Mouse (Mus musculus): ENCODE data around the gene Idi1. TPM values are rescaled to one million over a fixed set of nuclear protein-coding genes. Genes with fewer than 3 reads are reported as not detected.
"Not testable (repeated sequence)": the region's sequence is repeated elsewhere in the genome, so short reads cannot be mapped to it uniquely, and the experiment has no call there.

The Idi1 gene
- polyA plus RNA-seq, 1 experiment, result 7.9 TPM

DNA sequence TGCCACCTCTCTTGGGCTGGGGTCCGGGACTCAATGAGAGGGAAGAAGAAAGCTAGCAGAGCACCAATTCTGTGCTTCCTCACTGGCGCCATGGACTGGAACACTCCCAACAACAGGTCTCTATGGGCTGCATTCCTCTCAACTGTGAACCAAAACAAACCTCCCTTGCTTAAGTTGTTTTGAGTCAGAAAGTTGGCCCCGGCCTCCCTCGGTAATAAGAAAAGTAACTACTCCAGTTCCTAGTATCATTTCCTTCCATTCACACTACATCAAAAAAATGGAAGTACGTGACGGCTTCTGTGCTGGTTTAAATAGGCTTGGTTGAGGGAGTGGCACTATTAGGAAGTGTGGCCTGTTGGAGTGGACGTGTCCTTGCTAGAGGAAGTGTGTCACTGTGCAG, 18.7 kb upstream of the Idi1 start:
- Histone ChIP-seq H3K4me1 (ENCODE audit: control insufficient read depth, insufficient read depth, insufficient read length, low read length) (no peaks in the 10 kb centered on the region), H3K36me3 (ENCODE audit: control insufficient read depth, insufficient read depth, low read length) (0 out of 2 replicates have a peak, but pooled peaks cover 1% of the 10 kb centered on the region), H3K27ac (ENCODE audit: insufficient read depth, low read depth, low read length) (0 out of 2 replicates have a peak overlapping the region, but pooled peaks have one; percentile 8), H3K27me3 (ENCODE audit: control insufficient read depth, insufficient read depth, low read length) (no peaks in the 10 kb centered on the region), H3K4me3 (ENCODE audit: low read depth, low read length) (no peak overlapping the region)
- TF ChIP-seq CTCF (IDR thresholded peaks at IDR 0.05; ENCODE audit: extremely low read depth, insufficient read length, insufficient replicate concordance, low read depth, low read length) (no peak), POLR2A (IDR thresholded peaks at IDR 0.05; ENCODE audit: low read depth, low read length) (no peak)
- WGBS, result 83% methylated on average over 7 of the region's 7 CpGs

DNA sequence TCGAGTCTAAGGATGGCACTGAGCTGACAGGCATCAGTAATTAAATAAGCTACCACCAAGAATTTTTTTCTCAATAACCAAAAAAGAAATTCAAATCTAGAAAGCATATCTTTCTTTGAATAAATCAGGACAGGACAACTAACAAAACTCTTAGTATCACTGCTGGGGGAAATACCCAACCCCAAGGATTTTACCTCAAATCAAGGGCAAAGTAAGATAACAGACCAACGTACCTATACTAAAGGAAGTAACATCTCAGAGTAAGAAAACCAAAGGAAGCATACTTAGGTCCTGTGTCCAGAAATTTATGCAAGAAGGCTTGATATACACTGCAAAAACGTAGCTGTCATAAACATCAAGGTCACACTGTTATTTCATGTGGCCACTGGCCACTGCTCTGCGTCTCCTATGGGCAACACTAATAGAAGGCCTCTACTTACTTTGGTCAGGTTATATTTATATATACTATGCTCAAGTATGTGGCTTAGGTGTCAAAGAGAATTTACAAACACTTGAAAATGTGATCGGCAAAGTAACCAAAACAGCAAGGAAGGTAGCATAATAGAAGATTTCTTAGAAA, 15.6 kb upstream of the Idi1 start:
- Histone ChIP-seq H3K36me3 (ENCODE audit: control insufficient read depth, insufficient read depth, low read length) (0 out of 2 replicates have a peak, but pooled peaks cover 1% of the 10 kb centered on the region), H3K4me1 (ENCODE audit: control insufficient read depth, insufficient read depth, insufficient read length, low read length) (no peaks in the 10 kb centered on the region), H3K4me3 (ENCODE audit: low read depth, low read length) (no peak overlapping the region), H3K27ac (ENCODE audit: insufficient read depth, low read depth, low read length) (no peak overlapping the region), H3K27me3 (ENCODE audit: control insufficient read depth, insufficient read depth, low read length) (no peaks in the 10 kb centered on the region)
- WGBS, result 43% methylated on average over 5 of the region's 5 CpGs
- TF ChIP-seq POLR2A (IDR thresholded peaks at IDR 0.05; ENCODE audit: low read depth, low read length) (no peak), CTCF (IDR thresholded peaks at IDR 0.05; ENCODE audit: extremely low read depth, insufficient read length, insufficient replicate concordance, low read depth, low read length) (no peak)

DNA sequence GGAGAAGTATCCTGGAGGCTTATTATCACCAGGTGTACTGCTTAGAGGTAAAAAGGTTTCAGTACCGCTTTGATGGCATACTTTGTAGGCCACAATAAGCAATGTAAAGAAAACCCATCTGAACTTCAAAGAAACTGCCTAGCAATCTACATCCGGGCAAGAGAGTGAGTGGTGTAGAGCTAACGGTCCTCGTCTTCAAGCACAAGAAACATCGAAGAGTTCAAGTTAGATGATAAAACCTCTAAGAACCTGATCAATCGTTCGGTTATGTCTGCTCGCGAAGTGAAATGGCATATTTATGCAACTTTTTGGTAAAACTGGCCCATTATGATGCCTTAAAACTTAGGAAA, 15.2 kb upstream of the Idi1 start:
- TF ChIP-seq CTCF (IDR thresholded peaks at IDR 0.05; ENCODE audit: extremely low read depth, insufficient read length, insufficient replicate concordance, low read depth, low read length) (no peak), POLR2A (IDR thresholded peaks at IDR 0.05; ENCODE audit: low read depth, low read length) (no peak)
- H3K27ac ChIP-seq (ENCODE audit: insufficient read depth, low read depth, low read length), result peak overlapping the region; percentile 99; the same call in 1 of the 2 replicates
- H3K27me3 ChIP-seq (ENCODE audit: control insufficient read depth, insufficient read depth, low read length), result no peaks in the 10 kb centered on the region
- 0 out of 2 replicates have a peak, but pooled peaks cover 1% of the 10 kb centered on the region for H3K36me3 ChIP-seq (ENCODE audit: control insufficient read depth, insufficient read depth, low read length)
- H3K4me3 ChIP-seq (ENCODE audit: low read depth, low read length), result peak overlapping the region; percentile 90
- WGBS, result 2% methylated on average over 9 of the region's 9 CpGs
- H3K4me1 ChIP-seq (ENCODE audit: control insufficient read depth, insufficient read depth, insufficient read length, low read length), result no peaks in the 10 kb centered on the region

DNA sequence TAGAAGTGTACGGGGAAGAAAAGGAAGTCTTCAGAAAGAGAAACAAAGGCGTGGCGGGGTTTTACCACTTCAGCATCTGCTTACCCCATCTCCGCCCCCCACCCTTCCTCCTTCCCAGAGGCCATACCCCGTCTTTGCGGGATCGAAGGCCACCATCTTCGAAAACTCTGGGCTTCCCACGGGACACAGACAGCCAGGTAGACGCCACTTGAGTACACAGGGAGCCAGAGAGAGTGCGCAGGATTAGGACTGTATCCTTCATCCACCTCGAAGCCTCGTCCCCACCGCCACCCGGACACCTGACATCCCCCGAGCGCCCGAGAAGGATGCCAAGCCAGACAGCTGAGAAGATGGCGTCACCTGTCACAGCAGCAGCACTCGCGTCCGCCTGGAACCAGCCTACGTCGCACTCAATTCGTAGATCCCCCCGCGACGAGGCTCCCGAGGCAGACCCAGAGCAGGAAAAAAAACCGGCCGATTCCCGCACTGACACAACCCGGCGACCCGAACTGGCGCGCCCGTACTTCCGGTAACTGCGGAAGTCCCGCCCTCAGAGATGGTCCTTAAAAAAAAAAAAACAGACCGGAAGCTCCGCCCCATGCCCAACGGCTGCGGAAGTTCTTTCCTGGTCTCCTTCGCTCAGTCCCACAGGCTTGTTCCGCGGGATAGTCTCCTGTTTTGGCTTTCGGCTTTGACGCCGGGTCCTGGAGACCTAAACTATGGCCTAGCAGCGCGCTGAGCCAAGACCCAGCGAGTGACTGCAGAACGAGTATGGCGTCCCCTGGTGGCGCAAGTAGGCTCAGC, 14.6 kb upstream of the Idi1 start:
- no peaks in the 10 kb centered on the region for H3K27me3 ChIP-seq (ENCODE audit: control insufficient read depth, insufficient read depth, low read length)
- H3K4me3 ChIP-seq (ENCODE audit: low read depth, low read length), result peak overlapping the region; percentile 90
- no peaks in the 10 kb centered on the region for H3K4me1 ChIP-seq (ENCODE audit: control insufficient read depth, insufficient read depth, insufficient read length, low read length)
- peak overlapping the region; percentile 99 for H3K27ac ChIP-seq (ENCODE audit: insufficient read depth, low read depth, low read length)
- H3K36me3 ChIP-seq (ENCODE audit: control insufficient read depth, insufficient read depth, low read length), result 0 out of 2 replicates have a peak, but pooled peaks cover 1% of the 10 kb centered on the region
- peak; percentile 90 for TF ChIP-seq POLR2A (IDR thresholded peaks at IDR 0.05; ENCODE audit: low read depth, low read length)
- peak; percentile 98 for TF ChIP-seq CTCF (IDR thresholded peaks at IDR 0.05; ENCODE audit: extremely low read depth, insufficient read length, insufficient replicate concordance, low read depth, low read length)
- WGBS, result under 1% methylated on average over 57 of the region's 57 CpGs

DNA sequence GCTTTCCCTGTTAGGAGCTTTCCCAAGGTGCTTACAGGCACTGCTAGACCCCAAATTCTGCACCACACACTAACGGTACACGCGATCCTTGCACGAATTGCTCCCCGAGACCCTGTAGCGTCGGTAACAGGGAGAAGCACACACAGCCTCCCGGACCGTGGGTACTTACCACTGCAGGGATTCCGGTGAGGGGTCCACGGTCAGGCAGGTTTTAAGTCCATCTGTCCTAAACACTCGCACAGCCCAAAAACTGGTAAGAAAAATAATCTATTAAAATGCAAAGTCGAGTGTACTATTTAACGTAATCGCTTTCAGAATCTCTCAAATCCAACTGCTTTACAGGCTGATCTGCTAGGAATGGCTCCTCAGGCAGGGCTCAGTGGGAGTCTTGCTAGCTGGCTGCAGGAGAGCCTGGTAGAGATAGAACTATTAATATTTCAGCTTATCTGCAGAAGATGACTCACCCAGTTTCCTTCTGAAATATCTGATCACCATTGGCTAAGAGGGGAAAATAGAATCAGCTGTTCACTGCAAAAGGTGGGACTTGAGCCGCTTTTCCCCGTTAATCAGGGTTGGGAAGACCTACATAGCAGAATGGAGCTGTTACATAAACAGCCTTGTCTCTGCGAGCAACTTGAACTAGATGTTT, 13.9 kb upstream of the Idi1 start, which contains the start of gene Wdr37:
Wdr37 (minus strand) TSS at position 596 of the 649 bp plus-strand sequence.
- H3K27ac ChIP-seq (ENCODE audit: insufficient read depth, low read depth, low read length), result peak within 1 kb of the TSS; percentile 99
- H3K4me3 ChIP-seq (ENCODE audit: low read depth, low read length), result peak within 1 kb of the TSS; percentile 90
- 0 out of 2 replicates have a peak, but pooled peaks cover 1% of the 10 kb centered on the region for H3K36me3 ChIP-seq (ENCODE audit: control insufficient read depth, insufficient read depth, low read length)
- H3K27me3 ChIP-seq (ENCODE audit: control insufficient read depth, insufficient read depth, low read length), result no peaks in the 10 kb centered on the region
- H3K4me1 ChIP-seq (ENCODE audit: control insufficient read depth, insufficient read depth, insufficient read length, low read length), result no peaks in the 10 kb centered on the region
- TF ChIP-seq CTCF (IDR thresholded peaks at IDR 0.05; ENCODE audit: extremely low read depth, insufficient read length, insufficient replicate concordance, low read depth, low read length) (no peak), POLR2A (IDR thresholded peaks at IDR 0.05; ENCODE audit: low read depth, low read length) (no peak)
- 2% methylated on average over 18 of the region's 18 CpGs for WGBS

DNA sequence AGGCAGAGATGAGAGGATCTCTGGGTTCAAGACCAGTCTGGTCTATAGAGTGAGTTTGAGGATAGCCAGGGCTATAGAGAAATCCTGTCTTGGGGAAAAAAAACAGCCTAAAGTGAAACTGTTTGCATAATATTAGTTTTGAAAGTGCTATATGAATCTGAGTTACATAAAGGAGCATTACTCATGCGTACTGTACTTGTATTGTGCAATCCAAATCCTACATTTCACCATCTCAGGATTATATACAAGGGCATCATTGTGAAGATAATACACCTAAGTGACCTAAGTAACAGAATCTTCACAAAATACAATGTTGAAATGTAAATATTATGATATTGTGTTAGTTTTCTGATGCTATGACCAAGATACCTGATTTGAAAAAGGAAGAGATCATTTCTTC, 11.5 kb upstream of the Idi1 start:
- WGBS, result 80% methylated on average over 1 of the region's 1 CpGs
- Histone ChIP-seq H3K4me3 (ENCODE audit: low read depth, low read length) (no peak overlapping the region), H3K4me1 (ENCODE audit: control insufficient read depth, insufficient read depth, insufficient read length, low read length) (no peaks in the 10 kb centered on the region), H3K27ac (ENCODE audit: insufficient read depth, low read depth, low read length) (no peak overlapping the region), H3K27me3 (ENCODE audit: control insufficient read depth, insufficient read depth, low read length) (no peaks in the 10 kb centered on the region), H3K36me3 (ENCODE audit: control insufficient read depth, insufficient read depth, low read length) (no peaks in the 10 kb centered on the region)
- TF ChIP-seq POLR2A (IDR thresholded peaks at IDR 0.05; ENCODE audit: low read depth, low read length) (no peak), CTCF (IDR thresholded peaks at IDR 0.05; ENCODE audit: extremely low read depth, insufficient read length, insufficient replicate concordance, low read depth, low read length) (no peak)

DNA sequence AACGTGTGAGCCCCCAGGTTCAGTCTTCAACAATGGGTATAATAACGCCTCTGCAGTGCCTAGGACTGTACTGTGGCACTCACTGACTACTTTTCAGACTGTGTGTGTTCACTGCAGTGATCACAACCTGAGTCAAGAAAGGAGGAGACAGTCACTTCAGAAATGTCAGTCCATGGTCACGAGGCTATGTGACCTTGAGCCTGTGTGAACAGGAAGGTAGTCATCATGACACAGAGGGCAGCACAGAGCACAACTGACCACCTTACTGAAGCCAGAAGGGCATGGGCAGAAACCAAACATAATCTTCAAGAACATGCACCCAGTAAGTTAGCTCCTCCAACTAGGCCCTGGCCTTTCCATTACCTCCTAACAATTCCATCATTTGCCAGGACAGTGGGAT, 3.7 kb upstream of the Idi1 start:
- no peaks in the 10 kb centered on the region for H3K4me1 ChIP-seq (ENCODE audit: control insufficient read depth, insufficient read depth, insufficient read length, low read length)
- H3K4me3 ChIP-seq (ENCODE audit: low read depth, low read length), result no peak overlapping the region
- no peaks in the 10 kb centered on the region for H3K36me3 ChIP-seq (ENCODE audit: control insufficient read depth, insufficient read depth, low read length)
- no peak for TF ChIP-seq CTCF (IDR thresholded peaks at IDR 0.05; ENCODE audit: extremely low read depth, insufficient read length, insufficient replicate concordance, low read depth, low read length)
- no peak for TF ChIP-seq POLR2A (IDR thresholded peaks at IDR 0.05; ENCODE audit: low read depth, low read length)
- H3K27ac ChIP-seq (ENCODE audit: insufficient read depth, low read depth, low read length), result no peak overlapping the region
- 77% methylated on average over 3 of the region's 3 CpGs for WGBS
- no peaks in the 10 kb centered on the region for H3K27me3 ChIP-seq (ENCODE audit: control insufficient read depth, insufficient read depth, low read length)

DNA sequence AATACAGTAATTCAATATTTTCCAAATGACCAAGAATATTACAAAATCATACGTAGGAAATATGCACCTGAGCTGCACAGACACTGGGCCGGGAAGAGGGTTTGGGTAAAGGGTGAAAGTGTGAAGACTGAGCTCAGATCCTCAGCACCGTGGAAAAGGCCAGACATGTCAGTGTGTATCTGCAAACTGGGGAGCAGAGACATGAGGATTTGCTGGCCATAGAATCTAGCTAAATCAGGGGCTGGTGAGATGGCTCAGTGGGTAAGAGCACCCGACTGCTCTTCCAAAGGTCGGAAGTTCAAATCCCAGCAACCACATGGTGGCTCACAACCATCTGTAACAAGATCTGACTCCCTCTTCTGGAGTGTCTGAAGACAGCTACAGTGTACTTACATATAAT, 1.4 kb upstream of the Idi1 start:
- not testable (repeated sequence) for H3K4me3 ChIP-seq (ENCODE audit: low read depth, low read length); H3K27ac ChIP-seq (ENCODE audit: insufficient read depth, low read depth, low read length); H3K4me1 ChIP-seq (ENCODE audit: control insufficient read depth, insufficient read depth, insufficient read length, low read length); H3K27me3 ChIP-seq (ENCODE audit: control insufficient read depth, insufficient read depth, low read length); H3K36me3 ChIP-seq (ENCODE audit: control insufficient read depth, insufficient read depth, low read length)
- WGBS, result 85% methylated on average over 5 of the region's 5 CpGs

Measured in small intestine, adult 2 months (tissue).